Mouse (Mus musculus): ENCODE data around the gene Atxn7. TPM values are rescaled to one million over a fixed set of nuclear protein-coding genes. Genes with fewer than 3 reads are reported as not detected.
A peak's percentile ranks its signal among the peaks of the same experiment; 100 is the strongest.

Atxn7 gene
- polyA plus RNA-seq, 1 experiment: 23.7 TPM

DNA sequence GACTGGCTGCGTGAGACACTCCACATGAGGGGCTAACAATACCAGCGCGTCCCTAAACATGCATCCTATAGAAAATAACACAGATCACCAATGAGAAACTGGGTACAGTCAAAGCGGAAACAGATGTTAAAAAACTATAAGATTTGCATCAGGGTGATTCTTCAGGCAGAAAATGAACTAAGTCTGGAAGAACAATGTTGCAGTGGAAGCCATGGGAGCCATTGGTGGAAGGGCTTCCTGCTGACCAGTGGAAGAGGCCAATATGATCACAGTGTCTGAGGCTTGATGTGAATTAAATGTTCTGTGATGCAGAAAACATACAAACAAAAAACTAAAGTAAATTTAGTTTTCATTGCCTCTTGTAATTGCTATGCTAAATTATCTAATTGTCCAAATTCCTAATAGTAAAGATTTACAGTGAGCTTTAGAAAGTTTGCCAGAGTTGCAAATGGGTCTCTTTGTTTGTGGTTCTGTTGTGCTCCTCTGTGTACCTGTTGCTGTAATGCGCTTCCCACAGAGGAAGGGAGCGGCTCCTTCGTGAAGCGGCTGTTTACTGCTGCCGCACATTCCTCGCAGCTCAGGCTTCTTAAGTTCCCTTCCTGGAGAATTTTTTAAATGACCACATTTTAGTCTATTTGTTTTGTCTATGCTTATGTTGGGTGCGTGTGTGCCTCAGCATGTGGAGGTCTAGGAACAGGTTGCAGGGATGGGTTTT, 101.4 kb downstream of the Atxn7 start:
- WGBS: 90% methylated on average over 11 of the region's 11 CpGs
- no peak overlapping the region for H3K27ac ChIP-seq (ENCODE audit: insufficient read depth, low read depth, low read length)
- no peaks in the 10 kb centered on the region; the same call in 1 of the 2 replicates for H3K36me3 ChIP-seq (ENCODE audit: control insufficient read depth, insufficient read depth, low read length)
- no peak overlapping the region for H3K4me3 ChIP-seq (ENCODE audit: insufficient read depth, low read depth, low read length)
- H3K4me1 ChIP-seq (ENCODE audit: control insufficient read depth, insufficient read depth, low read length): peaks cover 36% of the 10 kb centered on the region
- H3K27me3 ChIP-seq (replicated peaks; ENCODE audit: control insufficient read depth, insufficient read depth, low read length): no peaks in the 10 kb centered on the region
- no peak for DNase-seq
- TF ChIP-seq POLR2A (IDR thresholded peaks at IDR 0.05; ENCODE audit: low read depth, low read length) (no peak), CTCF (conservative IDR thresholded peaks at IDR 0.05; ENCODE audit: insufficient read depth, insufficient read length, low read depth, low read length) (no peak)

DNA sequence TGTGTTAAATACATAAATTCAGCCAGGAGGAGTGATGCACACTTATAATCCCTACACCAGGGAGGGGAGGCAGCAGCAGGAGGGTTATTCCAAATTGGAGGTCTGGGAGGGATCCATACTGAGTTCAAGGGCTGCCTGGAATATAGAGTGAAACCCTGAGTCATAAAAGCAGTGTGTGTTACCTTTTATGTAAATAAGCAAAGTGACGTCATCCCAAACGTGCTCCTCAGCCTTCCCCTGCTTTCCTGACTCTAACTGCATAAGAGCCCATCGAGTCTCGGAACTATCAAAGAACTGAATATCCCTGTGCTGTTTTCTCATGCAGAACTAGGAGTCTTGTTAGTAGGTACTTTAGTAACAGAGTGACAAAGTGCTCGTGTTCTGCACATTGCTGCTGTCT, 102.1 kb downstream of the Atxn7 start:
- H3K4me1 ChIP-seq (ENCODE audit: control insufficient read depth, insufficient read depth, low read length): peaks cover 37% of the 10 kb centered on the region
- no peak overlapping the region for H3K4me3 ChIP-seq (ENCODE audit: insufficient read depth, low read depth, low read length)
- H3K27ac ChIP-seq (ENCODE audit: insufficient read depth, low read depth, low read length): peak overlapping the region; percentile 12; the same call in 1 of the 2 replicates
- no peaks in the 10 kb centered on the region; the same call in 1 of the 2 replicates for H3K36me3 ChIP-seq (ENCODE audit: control insufficient read depth, insufficient read depth, low read length)
- 36% methylated on average over 5 of the region's 5 CpGs for WGBS
- peak; percentile 23 for DNase-seq
- H3K27me3 ChIP-seq (replicated peaks; ENCODE audit: control insufficient read depth, insufficient read depth, low read length): no peaks in the 10 kb centered on the region
- no peak for TF ChIP-seq POLR2A (IDR thresholded peaks at IDR 0.05; ENCODE audit: low read depth, low read length)
- TF ChIP-seq CTCF (conservative IDR thresholded peaks at IDR 0.05; ENCODE audit: insufficient read depth, insufficient read length, low read depth, low read length): no peak

DNA sequence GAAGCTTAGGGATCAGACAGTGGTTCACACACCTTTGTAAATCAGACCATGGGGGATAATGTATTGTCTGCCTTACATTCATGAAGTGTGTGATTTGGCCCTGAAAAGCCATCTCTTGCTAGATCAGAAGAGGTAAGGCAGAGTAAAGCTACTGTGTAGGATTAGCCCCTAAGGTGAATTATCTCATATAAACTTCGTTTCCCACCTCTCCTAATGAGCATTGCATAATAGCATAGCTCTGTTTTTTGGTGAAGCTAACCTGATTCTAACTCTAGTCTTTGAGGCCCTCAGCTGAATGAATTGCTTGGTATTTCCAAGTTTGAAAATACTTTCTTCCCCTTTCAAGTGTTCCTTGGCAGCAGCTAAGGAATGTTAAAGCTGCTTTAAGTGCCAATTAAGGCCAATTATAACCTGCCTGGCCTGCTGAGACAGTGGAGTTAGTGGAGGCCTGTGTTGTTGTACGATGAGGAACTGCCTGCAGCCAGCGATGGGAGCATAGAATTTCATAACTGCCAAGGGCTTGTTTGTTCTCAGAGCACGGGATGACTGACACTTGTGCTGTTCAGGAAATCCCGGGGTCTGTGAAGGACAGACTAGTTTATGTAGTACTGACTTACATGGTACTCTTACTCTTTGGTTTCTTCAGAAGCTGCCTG, 103.4 kb downstream of the Atxn7 start:
- peaks cover 46% of the 10 kb centered on the region for H3K4me1 ChIP-seq (ENCODE audit: control insufficient read depth, insufficient read depth, low read length)
- TF ChIP-seq CTCF (conservative IDR thresholded peaks at IDR 0.05; ENCODE audit: insufficient read depth, insufficient read length, low read depth, low read length): no peak
- TF ChIP-seq POLR2A (IDR thresholded peaks at IDR 0.05; ENCODE audit: low read depth, low read length): no peak
- H3K27me3 ChIP-seq (replicated peaks; ENCODE audit: control insufficient read depth, insufficient read depth, low read length): no peaks in the 10 kb centered on the region
- H3K27ac ChIP-seq (ENCODE audit: insufficient read depth, low read depth, low read length): peak overlapping the region; percentile 56
- H3K4me3 ChIP-seq (ENCODE audit: insufficient read depth, low read depth, low read length): no peak overlapping the region
- DNase-seq: peak; percentile 29
- 17% methylated on average over 5 of the region's 5 CpGs for WGBS
- H3K36me3 ChIP-seq (ENCODE audit: control insufficient read depth, insufficient read depth, low read length): no peaks in the 10 kb centered on the region; the same call in 1 of the 2 replicates

DNA sequence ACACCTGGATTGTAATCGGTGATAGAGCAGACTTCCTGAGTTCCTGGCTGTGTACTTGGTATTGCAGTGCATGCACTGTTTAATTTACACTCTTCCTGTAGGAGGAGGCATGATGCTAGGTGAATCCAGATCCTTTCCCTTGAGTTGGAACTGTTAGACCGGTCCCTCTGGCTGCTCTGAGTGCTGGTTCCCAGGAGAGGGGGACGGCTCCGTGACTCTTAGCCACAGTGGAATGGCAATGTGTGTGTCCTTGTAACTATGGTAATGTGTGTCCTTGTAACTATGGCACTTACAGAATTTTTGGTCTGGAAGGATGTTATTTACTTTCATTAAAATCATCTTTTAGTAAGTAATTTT, 103.9 kb downstream of the Atxn7 start:
- DNase-seq: no peak

DNA sequence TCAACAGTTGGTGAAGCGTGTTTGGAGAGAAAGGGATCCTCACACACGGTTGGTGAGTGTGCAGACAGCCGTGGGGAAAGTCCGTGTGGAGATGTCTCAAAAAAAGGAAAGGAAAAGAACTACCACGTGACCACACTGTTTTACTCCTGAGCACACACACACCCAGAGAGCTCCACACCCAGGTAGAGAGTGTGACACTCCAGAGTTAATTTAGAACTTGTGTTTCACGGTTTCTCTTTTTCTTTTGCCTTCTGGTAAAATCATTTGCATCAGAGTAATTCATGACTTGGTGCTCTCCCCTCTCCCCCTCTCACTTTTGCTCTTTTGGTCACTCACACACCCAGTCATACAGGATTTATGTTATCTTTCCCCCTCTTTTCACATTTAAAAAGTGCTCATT, 105.0 kb downstream of the Atxn7 start:
- 50% methylated on average over 6 of the region's 6 CpGs for WGBS

More for the DNA sequence above, 103.9 kb downstream of the Atxn7 start:
- Histone ChIP-seq H3K27ac (ENCODE audit: insufficient read depth, low read depth, low read length) (peak overlapping the region; percentile 56), H3K36me3 (ENCODE audit: control insufficient read depth, insufficient read depth, low read length) (no peaks in the 10 kb centered on the region; the same call in 1 of the 2 replicates), H3K4me1 (ENCODE audit: control insufficient read depth, insufficient read depth, low read length) (peaks cover 50% of the 10 kb centered on the region), H3K4me3 (ENCODE audit: insufficient read depth, low read depth, low read length) (no peak overlapping the region), H3K27me3 (replicated peaks; ENCODE audit: control insufficient read depth, insufficient read depth, low read length) (no peaks in the 10 kb centered on the region)
- TF ChIP-seq CTCF (conservative IDR thresholded peaks at IDR 0.05; ENCODE audit: insufficient read depth, insufficient read length, low read depth, low read length) (no peak), POLR2A (IDR thresholded peaks at IDR 0.05; ENCODE audit: low read depth, low read length) (no peak)
- 48% methylated on average over 4 of the region's 4 CpGs for WGBS

DNA sequence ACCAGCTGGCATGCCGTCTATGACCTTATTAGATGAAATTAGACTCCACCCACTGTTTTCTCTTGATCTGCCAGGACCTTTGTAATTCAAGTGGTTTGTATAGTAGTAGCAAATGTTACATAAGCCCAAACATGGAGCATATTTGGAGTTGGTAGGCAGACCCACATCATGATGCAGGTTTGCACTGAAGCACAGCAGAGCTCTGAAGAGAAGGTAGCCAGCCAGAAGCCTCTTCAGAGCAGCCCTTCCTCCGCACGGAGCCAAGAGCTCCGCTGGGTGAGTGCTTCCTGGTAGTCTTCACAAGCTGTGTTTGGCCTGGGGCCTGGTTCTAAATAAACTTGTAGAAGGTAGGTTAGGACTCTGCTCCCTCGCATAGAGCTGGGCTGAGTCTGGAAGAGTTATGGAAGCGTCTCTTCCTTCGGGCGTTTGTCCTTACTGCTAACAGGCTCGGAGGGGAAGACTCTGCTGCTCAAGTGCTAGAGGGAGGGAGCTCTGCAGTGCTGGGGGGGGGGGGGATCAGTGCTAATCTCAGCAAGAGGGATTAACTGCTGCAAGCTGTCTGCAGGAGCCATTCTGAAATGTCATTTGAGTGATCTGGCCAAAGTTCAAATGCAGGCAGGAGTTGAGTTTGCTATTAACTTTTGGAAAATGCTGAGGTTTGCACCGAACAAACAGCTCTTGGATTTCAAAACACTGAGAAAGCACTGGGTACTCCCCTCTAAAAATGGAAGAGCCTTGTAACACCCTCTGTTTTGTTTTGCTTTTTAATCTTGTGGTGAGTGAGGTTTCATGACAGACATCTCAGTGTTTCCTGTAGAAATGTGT, 106.6 kb downstream of the Atxn7 start:
- H3K36me3 ChIP-seq (ENCODE audit: control insufficient read depth, insufficient read depth, low read length): no peaks in the 10 kb centered on the region; the same call in 1 of the 2 replicates
- TF ChIP-seq CTCF (conservative IDR thresholded peaks at IDR 0.05; ENCODE audit: insufficient read depth, insufficient read length, low read depth, low read length) (no peak), POLR2A (IDR thresholded peaks at IDR 0.05; ENCODE audit: low read depth, low read length) (no peak)
- 12% methylated on average over 10 of the region's 10 CpGs for WGBS
- peak overlapping the region; percentile 99 for H3K27ac ChIP-seq (ENCODE audit: insufficient read depth, low read depth, low read length)
- DNase-seq: peak; percentile 93
- peaks cover 65% of the 10 kb centered on the region for H3K4me1 ChIP-seq (ENCODE audit: control insufficient read depth, insufficient read depth, low read length)
- H3K4me3 ChIP-seq (ENCODE audit: insufficient read depth, low read depth, low read length): peak overlapping the region; percentile 46
- H3K27me3 ChIP-seq (replicated peaks; ENCODE audit: control insufficient read depth, insufficient read depth, low read length): no peaks in the 10 kb centered on the region

More for the DNA sequence above, 105.0 kb downstream of the Atxn7 start:
- peak; percentile 29 for DNase-seq
- Histone ChIP-seq H3K4me3 (ENCODE audit: insufficient read depth, low read depth, low read length) (no peak overlapping the region), H3K27me3 (replicated peaks; ENCODE audit: control insufficient read depth, insufficient read depth, low read length) (no peaks in the 10 kb centered on the region), H3K36me3 (ENCODE audit: control insufficient read depth, insufficient read depth, low read length) (no peaks in the 10 kb centered on the region; the same call in 1 of the 2 replicates), H3K4me1 (ENCODE audit: control insufficient read depth, insufficient read depth, low read length) (peaks cover 59% of the 10 kb centered on the region), H3K27ac (ENCODE audit: insufficient read depth, low read depth, low read length) (peak overlapping the region; percentile 74)
- no peak for TF ChIP-seq CTCF (conservative IDR thresholded peaks at IDR 0.05; ENCODE audit: insufficient read depth, insufficient read length, low read depth, low read length)
- TF ChIP-seq POLR2A (IDR thresholded peaks at IDR 0.05; ENCODE audit: low read depth, low read length): no peak
